Mouse (Mus musculus) forebrain, embryonic 16.5 days (tissue): ENCODE results near the gene Tmem88b. TPM values are rescaled to one million over a fixed set of nuclear protein-coding genes. Genes with fewer than 3 reads are reported as not detected.
A peak's percentile ranks its signal among the peaks of the same experiment; 100 is the strongest.

Experiments
- ATAC-seq: fragments of 200-750 bp; cut with Nextera tagmentation; 2 replicates; pipeline ENCODE4 v1.8.0; 2017; ENCODE audit warnings: mild to moderate bottlenecking, moderate library complexity
- H3K27ac ChIP-seq: fragments of 300-500 bp; sonication (generic); 2 replicates; pipeline ENCODE4 v1.5.1; 2014; ENCODE audit warnings: low read length, control low read depth
- H3K27me3 ChIP-seq: fragments of 300-500 bp; sonication (generic); replicated peaks from 2 replicates; pipeline ENCODE4 v1.6.1; 2014; ENCODE audit warnings: low read length; ENCODE audit not compliant: control insufficient read depth, insufficient read depth
- H3K36me3 ChIP-seq: fragments of 300-500 bp; sonication (generic); 2 replicates; pipeline ENCODE4 v1.6.1; 2014; ENCODE audit not compliant: control insufficient read depth, insufficient read depth
- H3K4me1 ChIP-seq: fragments of 300-500 bp; sonication (generic); replicated peaks from 2 replicates; pipeline ENCODE4 v1.6.1; 2014; ENCODE audit warnings: low read length; ENCODE audit not compliant: control insufficient read depth, insufficient read depth
- H3K4me2 ChIP-seq: fragments of 300-500 bp; sonication (generic); 2 replicates; pipeline ENCODE4 v1.6.1; 2014; ENCODE audit warnings: mild to moderate bottlenecking, low read length, control low read depth
- H3K4me3 ChIP-seq: fragments of 300-500 bp; sonication (generic); replicated peaks from 2 replicates; pipeline ENCODE4 v1.5.1; 2014; ENCODE audit warnings: mild to moderate bottlenecking, low read length, control low read depth
- H3K9ac ChIP-seq: fragments of 300-500 bp; sonication (generic); replicated peaks from 2 replicates; pipeline ENCODE4 v1.6.1; 2014; ENCODE audit warnings: low read depth, low read length, control low read depth
- H3K9me3 ChIP-seq: fragments of 300-500 bp; sonication (generic); 2 replicates; pipeline ENCODE4 v1.6.1; 2016; ENCODE audit warnings: low read length; ENCODE audit not compliant: control insufficient read depth
- WGBS: fragments of 180-500 bp; shearing (Covaris S2); extraction: QIAGEN DNeasy Blood & Tissue Kit; methylation state at CpG from one replicate; pipeline ENCODE4 v1.1.7; 2014; 5-methylcytosine and 5-hydroxymethylcytosine counted together
- polyA plus RNA-seq: library from polyadenylated mRNA; unstranded; fragments of >200 nt; fragmentation: Nextera tagmentation; extraction: Ambion mirVana; gene quantifications from 2 replicates; pipeline ENCODE4 v1.2.1, GENCODE M21; 2015

Gene Tmem88b
- polyA plus RNA-seq, 1 experiment from 2014 or later = 0.47 TPM

- Histone ChIP-seq H3K27ac (no peak overlapping the region), H3K36me3 (no peaks in the 10 kb centered on the region), H3K27me3 (peaks cover 8% of the 10 kb centered on the region), H3K4me2 (peak overlapping the region; percentile 63), H3K4me1 (peaks cover 25% of the 10 kb centered on the region), H3K9me3 (no peaks in the 10 kb centered on the region), H3K9ac (peak overlapping the region; percentile 86), H3K4me3 (peak overlapping the region; percentile 57)
- WGBS = 40% methylated on average over 24 of the region's 24 CpGs
- ATAC-seq = peak; percentile 0; the same call in 1 of the 2 replicates
Observed at GRCm38 (mm10) chr4:155770626-155771025, 15.0 kb downstream of the Tmem88b start.

- peak overlapping the region; percentile 57 for H3K4me3 ChIP-seq
- peak overlapping the region; percentile 86 for H3K9ac ChIP-seq
- under 1% methylated on average over 39 of the region's 39 CpGs for WGBS
- H3K9me3 ChIP-seq = no peaks in the 10 kb centered on the region
- peak overlapping the region; percentile 63 for H3K4me2 ChIP-seq
- no peak overlapping the region for H3K27ac ChIP-seq
- ATAC-seq = peak; percentile 78
- peaks cover 20% of the 10 kb centered on the region for H3K4me1 ChIP-seq
- peaks cover 6% of the 10 kb centered on the region for H3K27me3 ChIP-seq
- H3K36me3 ChIP-seq = no peaks in the 10 kb centered on the region
Observed at GRCm38 (mm10) chr4:155769880-155770512, 15.7 kb downstream of the Tmem88b start.

GRCm38 (mm10) chr4:155769496-155769879, 16.2 kb downstream of the Tmem88b start:
- no peak for ATAC-seq
- H3K4me1 ChIP-seq = peaks cover 15% of the 10 kb centered on the region
- H3K4me3 ChIP-seq = peak overlapping the region; percentile 57
- H3K27ac ChIP-seq = no peak overlapping the region
- H3K9ac ChIP-seq = peak overlapping the region; percentile 86
- WGBS = 56% methylated on average over 5 of the region's 5 CpGs
- no peaks in the 10 kb centered on the region for H3K9me3 ChIP-seq
- H3K36me3 ChIP-seq = no peaks in the 10 kb centered on the region
- peaks cover 5% of the 10 kb centered on the region; the same call in 1 of the 2 replicates for H3K27me3 ChIP-seq
- peak overlapping the region; percentile 63 for H3K4me2 ChIP-seq

GRCm38 (mm10) chr4:155762357-155762756, 23.3 kb downstream of the Tmem88b start:
- WGBS = 98% methylated on average over 3 of the region's 3 CpGs
- H3K4me3 ChIP-seq = no peak overlapping the region

GRCm38 (mm10) chr4:155761356-155762099, 24.1 kb downstream of the Tmem88b start:
- Histone ChIP-seq H3K4me2 (peak overlapping the region; percentile 97), H3K27ac (no peak overlapping the region), H3K27me3 (no peaks in the 10 kb centered on the region), H3K4me3 (peak overlapping the region; percentile 80), H3K9ac (peak overlapping the region; percentile 73), H3K36me3 (no peaks in the 10 kb centered on the region), H3K9me3 (no peaks in the 10 kb centered on the region), H3K4me1 (peaks cover 20% of the 10 kb centered on the region)
- ATAC-seq = no peak
- 2% methylated on average over 28 of the region's 28 CpGs for WGBS

More at GRCm38 (mm10) chr4:155762357-155762756, 23.3 kb downstream of the Tmem88b start:
- no peak overlapping the region for H3K4me2 ChIP-seq
- peaks cover 20% of the 10 kb centered on the region for H3K4me1 ChIP-seq
- no peaks in the 10 kb centered on the region for H3K36me3 ChIP-seq
- no peak overlapping the region for H3K9ac ChIP-seq
- H3K27me3 ChIP-seq = no peaks in the 10 kb centered on the region
- ATAC-seq = no peak
- H3K27ac ChIP-seq = no peak overlapping the region
- no peaks in the 10 kb centered on the region for H3K9me3 ChIP-seq

GRCm38 (mm10) chr4:155760613-155761355, 24.9 kb downstream of the Tmem88b start, which contains the start of gene Atad3a:
Gene Atad3a, minus strand, starts transcription at chr4:155761093.
- under 1% methylated on average over 67 of the region's 68 CpGs for WGBS
- peak within 1 kb of the TSS; percentile 80 for H3K4me3 ChIP-seq
- no peaks in the 10 kb centered on the region for H3K36me3 ChIP-seq
- H3K27ac ChIP-seq = no peak within 1 kb of the TSS
- peak within 1 kb of the TSS; percentile 73 for H3K9ac ChIP-seq
- H3K4me2 ChIP-seq = peak within 1 kb of the TSS; percentile 97
- H3K4me1 ChIP-seq = peaks cover 20% of the 10 kb centered on the region
- H3K9me3 ChIP-seq = no peaks in the 10 kb centered on the region
- ATAC-seq = peak; percentile 96
- no peaks in the 10 kb centered on the region for H3K27me3 ChIP-seq

GRCm38 (mm10) chr4:155759862-155760612, 25.6 kb downstream of the Tmem88b start:
- H3K36me3 ChIP-seq = no peaks in the 10 kb centered on the region
- no peaks in the 10 kb centered on the region for H3K9me3 ChIP-seq
- H3K9ac ChIP-seq = peak overlapping the region; percentile 73
- WGBS = 2% methylated on average over 10 of the region's 10 CpGs
- no peaks in the 10 kb centered on the region for H3K27me3 ChIP-seq
- H3K27ac ChIP-seq = no peak overlapping the region
- ATAC-seq = peak; percentile 21
- H3K4me2 ChIP-seq = peak overlapping the region; percentile 97
- H3K4me1 ChIP-seq = peaks cover 20% of the 10 kb centered on the region
- peak overlapping the region; percentile 80 for H3K4me3 ChIP-seq

- Histone ChIP-seq H3K36me3 (peaks cover 17% of the 10 kb centered on the region), H3K27me3 (no peaks in the 10 kb centered on the region), H3K9me3 (no peaks in the 10 kb centered on the region), H3K4me2 (no peak overlapping the region), H3K27ac (no peak overlapping the region), H3K9ac (no peak overlapping the region), H3K4me1 (peaks cover 20% of the 10 kb centered on the region), H3K4me3 (no peak overlapping the region)
- 86% methylated on average over 12 of the region's 12 CpGs for WGBS
- ATAC-seq = no peak
Observed at GRCm38 (mm10) chr4:155757011-155757410, 28.7 kb downstream of the Tmem88b start.
